Mouse (Mus musculus) embryonic facial prominence, embryonic 13.5 days (tissue): ENCODE measurements around the gene Dock4. TPM values are rescaled to one million over a fixed set of nuclear protein-coding genes. Genes with fewer than 3 reads are reported as not detected.

Experiments used
- ATAC-seq: fragments of 200-750 bp; cut with Nextera tagmentation; 2 replicates; pipeline ENCODE4 v1.8.0; 2017; ENCODE audit warnings: low read depth; ENCODE audit not compliant: insufficient number of reproducible peaks, insufficient read depth, low FRiP score, low TSS enrichment
- H3K27ac ChIP-seq: fragments of 300-500 bp; sonication (generic); 2 replicates; pipeline ENCODE4 v1.5.1; 2015; ENCODE audit warnings: moderate library complexity, mild to moderate bottlenecking, inconsistent platforms
- H3K27me3 ChIP-seq: fragments of 300-500 bp; sonication (generic); 2 replicates; pipeline ENCODE4 v1.6.1; 2015; ENCODE audit warnings: mild to moderate bottlenecking, inconsistent platforms
- H3K36me3 ChIP-seq: fragments of 300-500 bp; sonication (generic); 2 replicates; pipeline ENCODE4 v1.6.1; 2015; ENCODE audit warnings: mild to moderate bottlenecking, inconsistent platforms
- H3K4me1 ChIP-seq: fragments of 300-500 bp; sonication (generic); 2 replicates; pipeline ENCODE4 v1.6.1; 2015; ENCODE audit warnings: inconsistent platforms
- H3K4me2 ChIP-seq: fragments of 300-500 bp; sonication (generic); 2 replicates; pipeline ENCODE4 v1.6.1; 2015; ENCODE audit warnings: moderate library complexity, mild to moderate bottlenecking, inconsistent platforms
- H3K4me3 ChIP-seq: fragments of 300-500 bp; sonication (generic); 2 replicates; pipeline ENCODE4 v1.5.1; 2015; ENCODE audit warnings: mild to moderate bottlenecking, inconsistent platforms
- H3K9ac ChIP-seq: fragments of 300-500 bp; sonication (generic); 2 replicates; pipeline ENCODE4 v1.6.1; 2015; ENCODE audit warnings: mild to moderate bottlenecking, inconsistent platforms
- H3K9me3 ChIP-seq: fragments of 300-500 bp; sonication (generic); 2 replicates; pipeline ENCODE4 v1.6.1; 2016; ENCODE audit warnings: inconsistent platforms
- WGBS: fragments of 180-500 bp; shearing (Covaris S2); methylation state at CpG from one replicate; pipeline ENCODE4 v1.1.7; 2015; ENCODE audit warnings: mixed read lengths; 5-methylcytosine and 5-hydroxymethylcytosine counted together
- polyA plus RNA-seq: library from polyadenylated mRNA; unstranded; fragments of >200 nt; fragmentation: Nextera tagmentation; extraction: Ambion mirVana; gene quantifications from 2 replicates; pipeline ENCODE4 v1.2.1, GENCODE M21; 2015

The Dock4 gene
- polyA plus RNA-seq, 1 experiment from 2014 or later, result 19.9 TPM

DNA sequence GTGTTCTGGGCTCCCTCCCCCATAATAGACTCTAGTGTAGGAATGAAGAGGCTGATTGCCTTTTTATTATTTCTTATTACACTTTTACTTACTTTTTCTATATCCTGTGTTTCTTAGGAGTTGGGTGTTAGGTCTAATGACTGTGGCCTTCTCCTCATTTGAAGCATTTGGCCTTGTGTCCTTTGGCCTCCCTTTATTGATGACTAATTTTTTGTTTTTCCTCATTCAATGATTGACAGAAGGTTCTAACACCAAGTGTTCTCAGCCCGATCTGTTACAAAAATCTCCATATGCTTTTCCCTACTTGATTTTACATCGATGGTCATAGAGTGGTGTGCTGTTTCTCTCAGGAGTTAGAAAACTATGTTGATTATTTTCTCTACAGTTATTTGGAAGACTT, 108.2 kb downstream of the Dock4 start:
- no peaks in the 10 kb centered on the region for H3K4me1 ChIP-seq
- no peaks in the 10 kb centered on the region for H3K27me3 ChIP-seq
- H3K36me3 ChIP-seq, result no peaks in the 10 kb centered on the region
- no peak overlapping the region for H3K9ac ChIP-seq
- no peak overlapping the region for H3K4me2 ChIP-seq
- ATAC-seq, result no peak
- WGBS, result 94% methylated on average over 2 of the region's 2 CpGs
- H3K27ac ChIP-seq, result no peak overlapping the region
- H3K9me3 ChIP-seq, result no peaks in the 10 kb centered on the region
- no peak overlapping the region for H3K4me3 ChIP-seq

DNA sequence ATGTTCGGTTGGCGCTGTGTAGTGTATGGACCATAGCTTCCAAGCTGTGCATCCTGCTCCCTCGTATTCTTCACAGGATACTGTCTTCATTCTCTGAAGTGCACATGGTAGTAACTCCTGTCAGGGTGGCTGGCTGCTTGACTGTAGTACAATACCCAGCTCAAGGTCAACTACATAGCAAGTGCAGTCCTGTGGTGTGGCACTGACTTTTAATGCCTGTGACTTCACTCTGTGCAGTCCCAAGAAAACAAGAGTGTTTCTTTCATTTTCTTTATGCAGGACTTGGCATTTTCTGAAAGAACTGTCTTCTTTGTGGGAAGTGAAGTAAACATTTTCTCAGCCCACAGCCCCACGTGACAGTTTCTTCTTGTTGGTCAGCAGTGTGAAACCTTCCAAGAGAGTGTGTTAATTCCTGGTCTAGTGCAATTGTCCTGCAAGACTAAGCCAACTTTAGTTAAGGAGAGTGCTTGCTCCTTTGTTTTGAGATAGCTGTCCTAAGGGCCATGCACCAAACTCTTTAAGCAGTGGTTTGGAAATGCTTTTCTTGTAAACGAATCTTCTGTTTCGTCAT, 109.3 kb downstream of the Dock4 start:
- Histone ChIP-seq H3K27me3 (no peaks in the 10 kb centered on the region), H3K4me2 (no peak overlapping the region), H3K9me3 (no peaks in the 10 kb centered on the region), H3K9ac (no peak overlapping the region), H3K4me1 (no peaks in the 10 kb centered on the region), H3K27ac (no peak overlapping the region), H3K36me3 (no peaks in the 10 kb centered on the region), H3K4me3 (no peak overlapping the region)
- 89% methylated on average over 6 of the region's 6 CpGs for WGBS
- ATAC-seq, result no peak

DNA sequence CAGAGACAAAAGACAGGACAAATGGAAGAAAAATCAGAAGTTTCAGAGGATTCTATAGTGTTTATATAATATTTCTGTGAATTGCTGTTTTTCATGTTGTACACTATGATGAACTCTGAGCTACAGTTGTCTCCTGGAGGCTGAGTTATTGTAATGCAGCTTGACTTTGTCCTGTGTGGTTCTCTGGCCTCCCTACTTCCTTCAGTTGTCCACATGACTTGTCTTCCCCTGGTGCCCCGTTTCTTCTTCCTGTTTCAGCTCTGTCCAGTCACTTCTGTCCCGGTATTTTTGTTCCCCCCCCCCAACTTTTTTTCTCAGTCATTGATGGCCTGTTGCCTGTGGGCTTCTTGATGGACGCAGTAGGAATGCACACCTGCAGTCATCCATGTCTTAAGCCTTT, 112.8 kb downstream of the Dock4 start:
- 76% methylated on average over 3 of the region's 3 CpGs for WGBS
- no peaks in the 10 kb centered on the region for H3K27me3 ChIP-seq
- no peak overlapping the region for H3K4me3 ChIP-seq
- H3K9ac ChIP-seq, result no peak overlapping the region
- peaks cover 4% of the 10 kb centered on the region for H3K4me1 ChIP-seq
- no peak overlapping the region for H3K27ac ChIP-seq
- H3K9me3 ChIP-seq, result no peaks in the 10 kb centered on the region
- no peak for ATAC-seq
- no peaks in the 10 kb centered on the region for H3K36me3 ChIP-seq
- H3K4me2 ChIP-seq, result no peak overlapping the region

DNA sequence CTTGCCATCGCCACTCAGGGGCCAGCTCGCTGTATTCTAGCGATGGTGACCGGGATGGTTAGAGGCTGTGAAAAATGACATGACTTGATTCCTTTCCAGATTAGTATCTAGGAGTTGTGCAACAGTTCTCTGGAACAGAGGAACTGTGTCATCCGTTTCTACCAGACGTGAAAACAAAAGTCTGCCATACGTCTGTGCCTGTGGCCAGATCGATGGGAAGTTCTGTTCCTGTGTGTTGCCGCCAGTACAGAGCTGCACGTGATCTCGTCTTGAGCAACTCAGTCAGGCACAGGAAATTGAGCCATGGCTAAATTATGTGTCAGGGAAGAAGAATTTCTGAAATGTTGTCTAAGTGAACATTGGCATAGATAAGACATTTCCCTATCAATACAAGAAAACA, 113.4 kb downstream of the Dock4 start:
- Histone ChIP-seq H3K4me1 (peaks cover 4% of the 10 kb centered on the region), H3K9me3 (no peaks in the 10 kb centered on the region), H3K4me2 (no peak overlapping the region), H3K4me3 (no peak overlapping the region), H3K9ac (no peak overlapping the region), H3K36me3 (no peaks in the 10 kb centered on the region), H3K27me3 (no peaks in the 10 kb centered on the region), H3K27ac (no peak overlapping the region)
- ATAC-seq, result no peak
- WGBS, result 76% methylated on average over 11 of the region's 11 CpGs

DNA sequence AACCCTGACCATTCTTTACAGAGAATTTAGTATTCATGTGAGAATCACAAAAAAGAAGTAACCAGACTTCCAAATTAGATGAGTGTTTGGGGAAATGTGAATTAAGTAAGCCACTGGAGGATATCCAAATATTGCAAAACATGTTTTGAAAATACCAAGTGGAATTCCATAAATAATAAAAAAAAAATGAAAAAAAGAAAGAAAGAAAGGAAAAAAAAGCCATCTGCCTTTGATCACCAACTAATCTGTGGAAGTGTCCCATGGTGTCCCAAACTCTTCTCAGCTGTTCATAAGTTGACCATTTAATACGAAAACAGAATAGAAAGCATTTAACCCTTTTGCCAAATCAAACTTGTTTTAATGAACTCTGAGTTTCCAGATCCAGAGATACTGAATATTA, 118.0 kb downstream of the Dock4 start:
- Histone ChIP-seq H3K27me3 (no peaks in the 10 kb centered on the region), H3K4me1 (peaks cover 16% of the 10 kb centered on the region), H3K4me2 (no peak overlapping the region), H3K27ac (no peak overlapping the region), H3K36me3 (no peaks in the 10 kb centered on the region), H3K9me3 (no peaks in the 10 kb centered on the region), H3K4me3 (no peak overlapping the region), H3K9ac (no peak overlapping the region)
- ATAC-seq, result no peak
- WGBS, result 45% methylated on average over 1 of the region's 1 CpGs

DNA sequence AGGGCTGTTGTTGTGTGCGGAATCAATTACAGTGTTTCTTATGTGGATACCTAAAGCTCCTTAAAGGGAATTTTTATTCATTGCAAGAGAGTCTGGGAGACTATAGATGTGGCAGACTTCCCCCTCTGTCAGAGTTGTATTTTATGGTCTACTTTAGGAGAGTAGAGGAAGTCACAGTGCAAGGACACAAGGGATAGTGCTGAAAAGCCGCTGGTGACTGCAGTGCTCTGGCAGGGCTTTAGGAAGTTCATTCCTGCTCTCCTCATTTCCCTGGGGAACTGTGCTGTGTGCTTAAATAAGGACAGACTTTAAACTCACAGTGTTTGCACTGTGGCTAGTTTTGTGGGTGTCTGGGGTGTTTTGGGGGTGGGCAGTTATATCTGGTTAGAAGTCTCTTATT, 118.5 kb downstream of the Dock4 start:
- H3K4me3 ChIP-seq, result no peak overlapping the region
- no peak overlapping the region for H3K9ac ChIP-seq
- WGBS, result 66% methylated on average over 2 of the region's 2 CpGs
- H3K27ac ChIP-seq, result no peak overlapping the region
- ATAC-seq, result no peak
- no peak overlapping the region for H3K4me2 ChIP-seq
- H3K27me3 ChIP-seq, result no peaks in the 10 kb centered on the region
- H3K9me3 ChIP-seq, result no peaks in the 10 kb centered on the region
- no peaks in the 10 kb centered on the region for H3K36me3 ChIP-seq
- H3K4me1 ChIP-seq, result peaks cover 22% of the 10 kb centered on the region

DNA sequence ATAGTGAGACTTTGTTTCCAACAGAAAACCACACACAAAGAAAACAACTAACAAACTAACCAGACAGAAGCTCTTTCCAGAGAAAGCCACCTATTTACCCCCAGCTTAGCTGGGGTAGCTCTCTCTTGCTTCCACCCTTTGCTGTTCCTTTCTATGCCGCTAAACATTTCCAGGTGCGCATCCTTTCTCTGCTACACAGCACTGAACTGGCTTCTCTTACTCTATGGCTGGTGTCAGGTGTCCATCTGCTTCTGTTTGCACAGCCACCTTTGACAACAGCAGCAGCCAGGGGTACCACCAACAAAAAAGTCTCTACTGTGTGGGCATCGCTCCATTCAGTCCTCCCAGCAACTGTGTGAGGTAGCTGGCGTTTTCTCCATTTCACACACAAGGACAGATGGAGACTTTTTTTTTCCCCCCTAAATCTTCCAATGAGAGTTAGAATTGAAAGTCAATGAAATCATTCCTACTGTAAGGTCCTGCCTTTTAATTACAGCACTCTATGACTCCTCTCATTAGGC, 122.7 kb downstream of the Dock4 start:
- Histone ChIP-seq H3K9ac (no peak overlapping the region), H3K9me3 (no peaks in the 10 kb centered on the region), H3K4me1 (peaks cover 27% of the 10 kb centered on the region), H3K27ac (no peak overlapping the region), H3K27me3 (no peaks in the 10 kb centered on the region), H3K36me3 (no peaks in the 10 kb centered on the region), H3K4me3 (no peak overlapping the region), H3K4me2 (no peak overlapping the region)
- no peak for ATAC-seq
- 34% methylated on average over 4 of the region's 4 CpGs for WGBS

DNA sequence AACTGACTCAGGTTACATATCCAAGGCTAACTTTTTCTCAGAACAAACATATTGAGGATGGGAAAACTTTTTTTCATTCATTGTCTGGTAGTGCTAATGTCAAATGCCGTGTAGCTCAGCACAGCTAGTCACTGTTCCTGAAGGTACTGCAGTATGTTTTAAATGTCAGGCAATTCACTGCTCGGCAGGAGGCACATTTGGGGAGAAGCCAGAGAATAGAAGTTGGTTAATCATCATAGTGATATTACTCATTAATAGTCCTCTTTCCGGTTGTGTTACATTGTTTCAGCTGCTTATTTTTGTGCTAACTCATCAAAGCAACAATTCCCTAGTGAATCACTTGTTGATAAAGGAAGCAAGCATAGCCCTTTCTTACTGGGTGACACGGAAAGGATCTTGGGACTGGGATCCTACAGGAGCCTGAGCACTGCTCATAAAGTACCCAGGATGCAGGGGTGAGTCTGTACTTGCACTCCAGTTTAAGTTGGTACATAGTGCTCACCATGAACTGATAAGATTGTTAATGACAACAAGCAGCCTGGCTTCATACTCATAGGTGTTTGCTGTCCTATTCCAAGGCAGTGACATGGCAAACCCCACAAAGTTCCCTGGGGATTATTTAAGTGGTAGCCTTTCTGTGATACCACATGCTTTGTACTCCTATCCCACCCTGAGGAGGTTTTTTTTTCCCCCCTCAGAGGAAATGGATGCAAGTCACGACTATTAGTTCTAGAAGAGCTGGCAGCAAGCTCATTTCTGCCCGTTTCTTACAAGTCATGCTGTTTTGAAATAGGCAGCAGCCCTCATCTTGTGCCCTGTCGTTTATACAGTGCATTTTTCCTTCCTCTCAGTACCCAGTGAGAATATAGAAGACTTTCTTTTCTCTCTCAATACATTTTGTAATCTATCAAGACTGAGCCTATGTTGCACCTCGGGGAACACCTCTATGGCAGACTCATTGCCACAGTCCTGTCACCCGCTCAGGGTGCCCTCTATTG, 123.5 kb downstream of the Dock4 start:
- WGBS, result 56% methylated on average over 9 of the region's 9 CpGs
- no peak overlapping the region for H3K27ac ChIP-seq
- no peaks in the 10 kb centered on the region for H3K27me3 ChIP-seq
- no peak overlapping the region for H3K4me3 ChIP-seq
- H3K9ac ChIP-seq, result no peak overlapping the region
- no peak for ATAC-seq
- no peaks in the 10 kb centered on the region for H3K36me3 ChIP-seq
- no peak overlapping the region for H3K4me2 ChIP-seq
- H3K9me3 ChIP-seq, result no peaks in the 10 kb centered on the region
- H3K4me1 ChIP-seq, result peaks cover 26% of the 10 kb centered on the region

DNA sequence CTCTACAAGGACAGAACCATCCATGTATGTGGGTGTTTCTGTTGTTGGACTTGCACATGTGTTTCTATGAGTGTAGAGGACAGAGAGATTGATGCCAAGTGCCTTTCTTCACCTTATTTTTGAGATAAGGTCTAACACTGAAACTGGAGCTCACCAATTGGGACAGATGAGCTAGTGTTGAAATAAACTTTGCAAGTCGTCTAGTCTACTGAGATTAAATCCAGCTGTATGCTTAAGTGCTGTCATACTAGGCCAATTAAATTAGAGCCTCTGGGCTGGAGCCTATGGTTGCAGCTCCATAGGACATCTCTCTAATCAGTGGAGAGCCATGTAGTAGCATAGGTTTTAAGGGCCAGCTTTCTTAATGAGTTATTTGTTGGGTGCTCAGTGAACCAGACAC, 124.5 kb downstream of the Dock4 start:
- 8% methylated on average over 1 of the region's 1 CpGs for WGBS
- no peak overlapping the region for H3K27ac ChIP-seq
- peaks cover 23% of the 10 kb centered on the region for H3K4me1 ChIP-seq
- H3K4me3 ChIP-seq, result no peak overlapping the region
- no peak for ATAC-seq
- H3K9ac ChIP-seq, result no peak overlapping the region
- no peaks in the 10 kb centered on the region for H3K9me3 ChIP-seq
- H3K27me3 ChIP-seq, result no peaks in the 10 kb centered on the region
- H3K4me2 ChIP-seq, result no peak overlapping the region
- H3K36me3 ChIP-seq, result no peaks in the 10 kb centered on the region

DNA sequence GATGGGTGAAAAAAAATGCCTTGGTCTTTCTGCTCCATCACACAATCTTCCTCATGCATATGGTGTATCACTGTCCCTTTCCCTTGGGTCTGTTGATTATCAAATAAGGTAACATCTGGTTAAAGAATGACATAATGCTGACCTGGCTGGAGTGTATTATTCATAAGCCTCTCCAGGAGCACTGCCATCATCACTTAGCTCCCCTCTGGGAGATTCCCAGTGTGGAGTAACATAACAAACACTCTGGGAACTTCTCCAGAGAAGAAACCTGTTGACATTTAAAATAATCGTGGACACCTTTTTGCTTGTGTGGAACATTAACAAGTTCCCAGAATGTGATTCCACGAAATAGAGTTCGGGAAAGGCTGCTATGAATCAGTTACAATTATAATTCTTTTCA, 128.3 kb downstream of the Dock4 start:
- no peaks in the 10 kb centered on the region for H3K27me3 ChIP-seq
- no peak overlapping the region for H3K27ac ChIP-seq
- H3K4me3 ChIP-seq, result no peak overlapping the region
- no peak overlapping the region for H3K4me2 ChIP-seq
- peaks cover 12% of the 10 kb centered on the region for H3K4me1 ChIP-seq
- H3K36me3 ChIP-seq, result no peaks in the 10 kb centered on the region
- no peak overlapping the region for H3K9ac ChIP-seq
- 71% methylated on average over 3 of the region's 3 CpGs for WGBS
- ATAC-seq, result no peak
- H3K9me3 ChIP-seq, result no peaks in the 10 kb centered on the region

DNA sequence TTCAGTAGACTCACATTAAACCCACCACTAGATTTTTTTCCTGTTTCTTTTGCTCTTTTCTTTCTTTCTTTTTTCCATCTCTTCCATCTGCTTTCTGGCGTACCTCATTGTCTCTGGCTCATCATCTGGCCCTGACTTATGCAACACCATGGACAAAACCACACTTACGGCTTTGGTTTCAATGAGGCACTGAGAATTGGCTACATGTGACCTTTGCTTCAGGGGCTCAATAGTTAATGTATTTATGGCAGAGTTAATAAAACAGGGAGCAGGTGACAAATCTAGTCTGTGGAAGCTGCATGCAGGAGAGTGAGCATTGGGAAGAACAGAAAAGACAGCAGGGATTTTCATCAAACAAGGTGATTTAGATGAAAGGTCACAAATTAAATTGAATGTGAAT, 131.0 kb downstream of the Dock4 start:
- no peak overlapping the region for H3K27ac ChIP-seq
- H3K4me2 ChIP-seq, result no peak overlapping the region
- no peaks in the 10 kb centered on the region for H3K36me3 ChIP-seq
- WGBS, result 80% methylated on average over 2 of the region's 2 CpGs
- no peaks in the 10 kb centered on the region for H3K9me3 ChIP-seq
- no peaks in the 10 kb centered on the region for H3K27me3 ChIP-seq
- peaks cover 15% of the 10 kb centered on the region for H3K4me1 ChIP-seq
- H3K4me3 ChIP-seq, result no peak overlapping the region
- no peak for ATAC-seq
- H3K9ac ChIP-seq, result no peak overlapping the region

DNA sequence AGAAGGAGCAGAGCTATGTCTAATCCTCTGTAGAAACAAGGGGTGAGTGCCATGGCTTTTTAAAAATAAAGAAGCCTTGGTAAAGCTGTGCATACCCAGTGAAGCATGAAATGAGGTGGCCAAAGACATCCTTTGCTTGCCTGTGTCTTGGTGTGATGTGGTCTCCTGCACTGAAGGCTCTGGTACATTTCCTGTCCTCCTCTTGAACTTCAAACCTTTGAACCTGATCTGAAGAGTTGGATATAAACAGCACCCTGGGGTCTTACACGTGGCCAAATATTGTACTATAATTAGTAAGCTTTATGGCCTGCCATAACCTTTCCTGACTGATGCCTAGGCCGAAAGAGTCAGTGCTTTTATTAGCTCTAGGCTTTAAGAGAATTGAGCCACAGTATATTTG, 134.6 kb downstream of the Dock4 start:
- no peak overlapping the region for H3K9ac ChIP-seq
- H3K9me3 ChIP-seq, result no peaks in the 10 kb centered on the region
- H3K4me1 ChIP-seq, result peaks cover 21% of the 10 kb centered on the region
- H3K36me3 ChIP-seq, result no peaks in the 10 kb centered on the region
- no peak overlapping the region for H3K4me3 ChIP-seq
- no peak overlapping the region for H3K27ac ChIP-seq
- WGBS, result 43% methylated on average over 2 of the region's 2 CpGs
- H3K27me3 ChIP-seq, result no peaks in the 10 kb centered on the region
- H3K4me2 ChIP-seq, result no peak overlapping the region
- ATAC-seq, result no peak
